Mouse (Mus musculus) lung, postnatal 36 days (tissue): ENCODE results near the gene Ugt1a9.
A peak's percentile ranks its signal among the peaks of the same experiment; 100 is the strongest.

ENCODE experiments used
- DNase-seq: peaks from one replicate; pipeline ENCODE4 v3.0.0; 2022; ENCODE audit warnings: mixed read lengths

Gene Ugt1a9

GRCm38 (mm10) chr1:88262255-88262654 is 191.7 kb downstream of the Ugt1a9 start:
- peak; percentile 63 for DNase-seq

- DNase-seq = no peak
Measured at GRCm38 (mm10) chr1:88262961-88263360, 192.4 kb downstream of the Ugt1a9 start.

GRCm38 (mm10) chr1:88263778-88264177 is 193.2 kb downstream of the Ugt1a9 start:
- no peak for DNase-seq

GRCm38 (mm10) chr1:88264237-88264868 is 193.8 kb downstream of the Ugt1a9 start:
- DNase-seq = no peak

- DNase-seq = no peak
Measured at GRCm38 (mm10) chr1:88264869-88265240, 194.3 kb downstream of the Ugt1a9 start.

- no peak for DNase-seq
Measured at GRCm38 (mm10) chr1:88266123-88266522, 195.5 kb downstream of the Ugt1a9 start.

GRCm38 (mm10) chr1:88267489-88267888 is 196.9 kb downstream of the Ugt1a9 start:
- DNase-seq = no peak

- DNase-seq = no peak
Measured at GRCm38 (mm10) chr1:88268070-88268469, 197.5 kb downstream of the Ugt1a9 start.
